Mouse (Mus musculus) brain, adult 2 months (tissue): ENCODE data around the gene Spem2.
"Not testable (repeated sequence)": the region's sequence is repeated elsewhere in the genome, so short reads cannot be mapped to it uniquely, and the experiment has no call there.

Source experiments
- DNase-seq: peaks from one replicate; pipeline ENCODE4 v3.0.0; 2011; ENCODE audit warnings: low read depth, low spot score

Spem2 gene

DNA sequence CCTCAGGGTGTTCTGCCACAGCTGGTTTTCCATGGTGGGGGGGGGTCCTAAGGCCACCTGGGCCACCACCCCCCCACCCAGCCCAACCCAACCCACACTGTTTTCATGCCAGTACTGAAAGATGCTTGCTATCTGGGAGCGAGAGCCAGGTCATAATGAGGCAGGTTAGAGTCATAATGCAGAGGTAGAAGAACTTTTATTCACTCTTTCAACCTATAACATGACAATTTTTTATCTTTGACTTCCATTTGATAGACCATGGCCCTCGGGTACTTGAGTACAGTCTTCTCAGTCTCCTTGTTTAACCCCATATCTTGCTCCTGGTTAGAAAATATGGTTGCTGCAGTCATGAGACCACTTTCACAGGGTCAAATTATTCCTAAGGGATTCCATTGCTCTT lies at the start of gene Spem2:
TSS of gene Spem2 (minus strand) at position 101 of the 400 bp plus-strand sequence.
- DNase-seq: no peak

DNA sequence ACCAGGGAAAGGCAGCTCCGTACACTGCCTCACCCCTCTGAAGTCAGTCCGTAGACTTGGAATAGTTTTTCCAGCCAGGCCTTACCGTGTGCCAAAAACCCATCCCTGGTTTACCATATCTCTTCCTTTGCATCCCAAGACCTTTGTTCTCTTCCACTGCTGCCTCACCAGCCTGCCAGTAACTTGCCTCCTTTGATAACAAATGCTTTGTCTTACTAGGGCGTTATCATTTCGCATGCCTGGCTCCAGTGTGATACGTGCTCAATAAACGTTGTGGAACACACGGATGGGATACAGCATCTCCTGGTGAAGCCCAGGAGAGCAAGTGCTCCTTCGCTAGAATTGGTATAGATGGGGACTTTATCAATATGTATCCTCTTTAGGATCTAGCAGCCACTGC lies 49.1 kb upstream of the Spem2 start:
- DNase-seq: no peak

DNA sequence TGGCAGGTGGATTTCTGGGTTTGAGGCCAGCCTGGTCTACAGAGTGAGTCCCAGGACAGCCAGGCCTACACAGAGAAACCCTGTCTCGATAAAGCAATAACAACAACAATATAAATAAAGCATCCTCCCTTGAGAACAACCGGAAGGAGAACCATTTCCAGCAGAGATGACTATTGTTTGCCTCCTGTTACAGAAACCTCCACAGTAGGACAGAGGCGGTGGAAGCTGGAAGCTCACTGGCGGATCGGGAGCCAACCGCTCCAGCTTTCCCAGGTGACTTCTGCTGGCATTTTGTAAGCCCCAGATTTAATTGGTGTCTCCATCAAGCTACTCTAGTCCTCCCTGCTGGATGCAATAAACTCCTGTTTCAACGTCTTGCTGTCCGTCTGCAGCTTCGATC lies 47.3 kb upstream of the Spem2 start:
- no peak for DNase-seq

DNA sequence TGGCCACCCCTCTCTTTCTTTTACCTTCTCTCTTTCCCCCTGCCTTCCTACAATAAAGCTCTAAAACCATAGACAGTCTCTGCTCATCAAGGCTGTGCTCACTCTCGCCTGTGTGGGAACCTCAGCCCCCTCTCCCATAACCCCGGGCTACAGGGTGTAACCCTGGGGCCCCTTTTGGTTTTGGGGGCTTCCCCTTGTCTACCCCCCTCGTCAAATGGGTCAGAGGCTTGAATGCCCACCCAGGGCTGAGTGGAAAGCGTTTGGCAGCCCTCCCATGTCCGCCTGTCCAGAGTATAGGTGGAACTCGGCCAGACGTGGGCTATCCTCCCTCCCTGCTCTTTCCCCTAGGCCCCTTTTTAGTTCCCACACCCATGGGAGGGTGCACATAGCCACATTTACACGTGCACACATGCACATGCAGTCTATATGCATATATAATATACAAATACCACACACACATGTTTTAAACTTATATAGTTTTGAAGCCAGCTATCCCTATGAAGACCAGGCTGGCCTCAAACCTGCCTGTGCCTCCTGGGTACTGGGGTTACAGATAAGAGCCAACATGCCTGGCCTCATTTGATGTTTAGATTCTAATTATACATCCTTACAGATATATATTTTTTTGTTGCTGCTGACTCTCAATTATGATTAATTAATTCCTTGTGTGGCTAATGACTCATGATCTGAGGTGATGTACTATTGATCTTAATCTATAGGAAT lies 46.0 kb upstream of the Spem2 start:
- DNase-seq: no peak

DNA sequence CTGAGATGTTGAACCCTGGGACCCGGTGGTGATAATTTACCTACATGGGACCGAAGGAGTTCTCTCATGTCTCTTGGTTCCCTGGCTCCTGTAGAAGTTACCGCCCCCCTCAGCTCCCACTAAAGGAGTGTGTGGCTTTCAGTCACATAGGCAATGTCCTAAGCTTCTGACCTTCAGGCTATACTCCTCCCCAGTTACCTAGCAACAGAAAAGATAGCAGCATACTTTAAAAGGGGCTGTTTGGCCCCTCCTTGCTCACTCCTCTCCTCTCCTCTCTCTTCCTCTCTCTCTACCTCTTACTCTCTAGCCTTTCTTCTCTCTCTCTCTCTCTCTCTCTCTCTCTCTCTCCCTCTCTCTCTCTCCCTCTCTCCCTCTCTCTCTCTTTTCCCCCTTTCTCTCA lies 45.5 kb upstream of the Spem2 start:
- DNase-seq: not testable (repeated sequence)

DNA sequence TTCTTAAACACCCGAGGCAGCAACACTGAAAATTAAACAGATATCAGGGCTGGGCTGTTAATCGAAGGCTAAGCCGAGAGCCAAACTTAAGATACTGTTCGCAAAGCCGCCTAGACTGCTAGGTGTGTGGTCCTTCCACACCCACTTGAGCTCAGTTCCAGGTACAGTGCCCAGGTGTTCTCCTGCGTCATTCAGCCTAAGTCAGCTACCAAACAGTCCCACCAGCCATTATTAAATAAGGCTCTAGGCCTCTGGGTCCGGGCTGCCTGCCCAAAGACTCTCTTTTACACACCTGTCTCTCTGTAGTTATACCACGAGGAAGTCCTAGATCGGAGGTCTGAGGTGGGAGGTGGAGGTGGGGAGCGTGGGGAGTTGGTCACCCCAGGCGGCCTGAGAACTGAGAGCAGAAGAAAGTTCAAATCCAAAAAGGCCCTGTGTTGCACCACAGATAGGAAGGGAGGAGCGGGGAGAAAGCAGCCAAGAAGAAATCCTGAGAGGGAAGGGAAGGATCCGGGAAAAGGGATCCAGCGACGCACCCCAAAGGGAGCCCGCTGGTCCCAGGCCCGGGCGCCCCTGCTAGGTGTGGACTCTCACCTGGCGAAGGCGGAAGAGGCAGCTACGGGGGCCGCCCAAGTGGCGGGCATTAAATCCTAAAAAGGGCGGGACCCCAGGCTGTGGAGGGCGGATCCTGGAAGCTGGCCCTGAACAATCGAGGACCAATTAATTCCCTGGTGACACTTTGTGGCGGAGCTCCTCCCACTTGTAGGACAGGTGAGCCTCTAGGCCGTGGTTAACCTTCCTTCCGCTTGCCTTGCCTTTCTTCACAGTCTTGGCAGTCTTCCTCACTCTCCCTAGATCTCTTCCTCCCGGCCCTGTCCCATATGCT lies 40.1 kb upstream of the Spem2 start, which contains the start of gene Tnk1:
TSS of gene Tnk1 (minus strand) at position 618 of the 886 bp plus-strand sequence.
- DNase-seq: no peak

DNA sequence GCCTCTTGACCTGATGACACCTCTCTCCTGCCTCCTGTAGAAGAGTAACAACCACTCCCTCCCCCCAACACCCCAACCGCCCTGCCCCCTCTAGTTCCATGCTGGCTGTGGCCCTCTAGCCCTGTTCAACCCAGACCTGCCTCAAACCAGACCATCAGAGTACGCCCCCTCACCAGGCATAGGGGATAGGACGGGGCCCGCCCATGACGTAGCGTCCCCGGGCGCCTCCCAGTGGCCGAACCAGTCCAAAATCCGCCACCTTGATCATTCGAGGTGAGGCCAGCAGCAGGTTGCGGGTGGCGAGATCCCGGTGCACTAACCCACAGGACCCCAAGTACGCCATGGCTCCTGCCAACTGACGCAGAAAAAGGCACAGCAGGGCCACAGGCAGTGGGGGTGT lies 37.1 kb upstream of the Spem2 start:
- peak; percentile 24 for DNase-seq

DNA sequence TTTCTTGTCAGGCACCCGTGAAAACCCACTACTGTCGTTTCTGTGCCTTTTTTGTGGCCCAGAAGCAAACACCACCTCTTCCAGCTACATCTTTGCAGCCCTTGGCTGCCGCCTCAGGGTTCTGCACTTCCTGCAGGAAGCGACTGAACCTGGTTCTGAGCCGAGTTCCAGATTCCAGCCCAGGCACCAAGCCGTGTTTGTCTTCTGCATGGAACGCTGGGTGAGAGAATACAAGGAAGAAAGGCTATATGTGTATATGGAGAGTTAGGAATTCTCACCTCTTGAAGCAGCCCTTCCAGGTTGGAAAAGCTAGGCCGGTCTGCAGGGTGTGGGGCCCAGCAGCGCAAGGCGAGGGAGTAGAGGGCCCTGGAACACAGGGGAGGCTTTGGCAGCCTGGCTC lies 36.4 kb upstream of the Spem2 start:
- no peak for DNase-seq

DNA sequence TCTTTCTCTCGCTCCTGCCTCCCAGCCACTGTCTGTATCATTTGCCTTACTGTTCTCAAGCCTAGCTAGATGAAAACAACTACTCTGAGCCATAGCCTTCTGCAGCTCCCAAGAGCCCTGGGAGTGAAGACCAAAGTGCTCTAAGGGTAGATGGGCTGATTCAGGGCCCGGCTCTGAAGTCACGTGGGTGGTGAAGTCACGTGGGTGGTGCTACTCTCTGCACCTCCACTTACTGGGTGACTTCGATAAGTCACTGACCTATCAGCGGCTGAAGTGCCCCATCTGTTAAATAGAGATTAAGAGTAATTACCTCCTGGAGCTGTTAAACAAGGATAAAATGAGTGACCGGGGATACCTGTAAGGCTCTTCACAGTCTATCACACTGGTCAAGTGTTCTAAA lies 35.7 kb upstream of the Spem2 start:
- no peak for DNase-seq

DNA sequence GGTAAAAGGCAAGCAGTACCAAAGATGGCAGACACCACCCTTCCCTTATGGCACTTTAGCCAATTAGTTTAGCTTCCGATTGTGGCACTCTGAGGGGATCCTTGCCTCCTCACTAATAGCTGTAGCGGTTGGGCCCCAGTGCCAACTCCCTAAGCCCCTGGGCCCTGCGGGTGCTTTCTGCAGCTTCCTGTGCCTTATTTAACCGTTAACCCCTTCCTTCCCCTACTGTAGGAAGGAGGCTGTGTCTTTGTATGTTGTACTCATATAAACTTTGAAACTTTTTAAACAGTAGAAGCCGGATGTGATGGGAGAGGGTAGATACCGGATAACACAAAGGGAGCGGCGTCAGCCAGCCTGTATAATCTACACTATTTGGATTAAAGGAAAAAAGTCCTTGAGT lies 32.5 kb upstream of the Spem2 start:
- no peak for DNase-seq

DNA sequence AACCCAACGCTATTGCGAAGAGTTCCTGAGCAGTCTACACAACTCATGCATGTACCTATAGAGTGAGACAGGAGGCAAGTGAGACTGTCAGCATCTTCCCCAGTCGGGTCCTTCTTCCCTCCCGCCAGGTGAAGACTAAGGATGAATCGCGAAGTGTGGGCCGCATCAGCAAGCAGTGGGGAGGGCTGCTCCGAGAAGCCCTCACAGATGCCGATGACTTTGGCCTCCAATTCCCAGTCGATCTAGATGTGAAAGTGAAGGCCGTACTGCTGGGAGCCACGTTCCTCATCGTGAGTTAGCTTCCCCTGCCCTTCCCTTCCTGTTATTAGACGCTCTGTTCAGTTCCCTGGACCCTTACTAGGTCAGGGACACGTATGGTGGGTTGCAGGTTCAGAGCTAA lies 31.6 kb upstream of the Spem2 start:
- no peak for DNase-seq

DNA sequence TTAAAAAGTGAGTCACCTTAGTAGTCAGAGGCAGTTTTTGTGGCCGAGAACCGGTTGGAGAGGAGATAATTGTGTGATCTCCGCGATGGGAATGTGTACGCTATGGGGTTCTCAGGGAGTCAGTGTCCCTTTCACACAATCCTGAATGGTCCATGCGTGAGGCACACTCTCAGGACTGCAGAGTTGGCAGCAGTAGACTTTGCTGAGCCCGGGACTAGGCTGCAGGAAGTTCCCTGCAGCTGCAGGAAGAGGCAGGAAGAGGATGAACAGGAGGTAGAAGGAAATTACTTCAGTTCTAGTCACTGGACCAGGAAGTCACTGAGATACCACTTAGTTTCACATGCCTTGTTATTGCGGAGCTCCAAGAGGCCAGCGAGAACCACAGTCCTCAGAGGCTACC lies 30.9 kb upstream of the Spem2 start:
- no peak for DNase-seq

DNA sequence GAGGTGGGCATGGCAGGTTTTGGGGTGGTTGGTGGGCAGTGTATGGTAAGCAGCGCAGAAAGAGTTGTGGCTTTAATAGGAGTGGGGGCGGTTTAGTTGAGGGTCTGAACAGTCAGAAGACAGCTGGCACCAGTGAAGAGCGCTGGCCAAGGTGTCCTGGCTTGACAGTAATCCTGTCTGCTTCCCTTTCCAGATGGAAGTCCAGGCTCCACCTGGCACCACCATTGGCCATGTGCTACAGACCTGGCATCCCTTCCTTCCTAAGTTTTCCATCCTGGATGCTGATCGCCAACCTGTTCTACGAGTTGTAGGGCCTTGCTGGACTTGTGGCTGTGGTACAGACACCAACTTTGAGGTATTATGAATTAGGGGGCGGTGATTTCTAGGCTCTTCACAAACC lies 29.8 kb upstream of the Spem2 start:
- peak; percentile 89 for DNase-seq

DNA sequence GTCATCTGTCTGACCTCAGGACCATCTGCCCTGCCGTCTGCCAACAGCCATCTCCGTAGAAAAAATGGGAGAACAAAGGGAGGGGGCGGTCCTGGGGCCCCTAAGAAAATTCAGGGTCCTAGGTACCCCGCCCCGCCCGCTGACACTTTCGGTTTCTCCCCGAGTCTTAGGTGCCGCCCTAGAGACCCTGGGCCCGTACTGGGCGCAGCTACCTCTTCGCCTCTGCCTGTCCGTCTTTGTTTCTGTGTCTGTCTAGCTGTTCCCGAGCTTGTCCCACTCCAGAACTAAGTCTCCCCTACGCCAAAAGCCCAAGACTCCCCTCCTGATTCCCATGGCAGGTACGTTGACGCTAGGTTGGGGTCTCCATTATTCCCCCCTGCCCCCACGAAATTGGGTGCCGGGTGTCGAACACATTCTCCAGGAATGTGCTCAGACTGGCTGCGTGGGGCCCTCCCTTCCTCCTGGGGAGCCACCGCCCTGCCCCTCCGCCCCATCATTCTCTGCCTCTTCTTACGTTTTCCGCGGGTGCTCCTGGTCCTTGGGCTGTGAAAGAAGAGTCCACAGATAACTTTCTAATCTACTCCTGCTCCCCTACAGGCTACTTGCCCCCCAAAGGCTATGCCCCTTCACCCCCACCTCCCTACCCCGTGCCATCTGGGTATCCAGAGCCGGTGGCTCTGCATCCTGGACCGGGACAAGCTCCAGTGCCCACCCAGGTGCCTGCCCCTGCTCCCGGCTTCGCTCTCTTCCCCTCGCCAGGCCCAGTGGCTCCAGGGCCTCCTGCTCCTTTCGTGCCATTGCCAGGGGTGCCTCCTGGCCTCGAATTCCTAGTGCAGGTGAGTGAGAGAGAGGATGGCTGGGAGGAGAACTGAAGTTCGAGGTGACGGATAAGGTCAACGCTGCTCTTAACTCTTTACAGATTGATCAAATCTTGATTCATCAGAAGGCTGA lies 28.7 kb upstream of the Spem2 start:
- DNase-seq: no peak

DNA sequence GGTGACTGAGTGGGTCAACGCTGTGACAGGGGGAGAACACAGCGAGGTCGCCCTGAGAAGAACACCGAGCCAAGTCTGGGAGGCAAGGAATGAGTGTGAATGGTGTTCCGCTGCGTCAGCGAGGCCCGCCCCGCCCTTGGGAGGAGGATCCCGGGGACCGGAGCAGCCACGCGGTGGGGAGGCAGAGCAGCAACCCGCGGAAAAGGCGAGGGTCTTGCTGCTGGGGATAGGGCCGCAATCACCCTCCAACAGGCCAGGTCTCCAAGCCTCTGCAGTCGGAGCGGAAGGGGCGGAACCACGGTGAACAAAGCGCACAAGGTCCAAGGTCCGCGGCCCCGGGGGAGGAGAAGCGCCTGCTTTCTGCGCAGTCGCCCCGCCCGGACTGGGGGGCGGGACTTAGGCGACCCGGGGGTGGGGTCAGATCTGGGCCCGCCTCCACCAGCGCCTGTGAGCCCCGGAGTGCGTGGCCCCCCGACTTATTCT lies 28.0 kb upstream of the Spem2 start, which contains the start of gene Plscr3:
TSS of gene Plscr3 (plus strand) at position 179 of the 483 bp plus-strand sequence.
- peak; percentile 92 for DNase-seq

DNA sequence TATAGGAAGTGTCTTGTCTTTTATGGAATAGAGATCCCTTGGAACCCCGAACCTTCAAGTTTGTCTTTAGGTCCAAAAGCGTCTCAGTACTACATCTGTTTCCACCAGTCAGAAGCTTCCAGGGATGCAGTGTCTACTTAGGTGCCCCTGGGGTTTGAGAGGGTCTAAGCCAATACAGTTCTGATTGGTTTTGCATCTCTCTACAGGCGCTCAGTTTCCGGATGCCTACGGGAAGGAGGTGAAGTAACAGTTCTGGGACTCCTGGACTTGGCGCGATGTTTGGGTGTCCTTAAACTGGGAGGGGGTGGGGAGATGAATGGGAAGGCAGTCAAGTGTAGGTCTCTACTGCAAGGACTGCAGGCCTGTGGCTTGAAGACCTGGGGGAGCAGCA lies 20.4 kb upstream of the Spem2 start:
- DNase-seq: no peak

DNA sequence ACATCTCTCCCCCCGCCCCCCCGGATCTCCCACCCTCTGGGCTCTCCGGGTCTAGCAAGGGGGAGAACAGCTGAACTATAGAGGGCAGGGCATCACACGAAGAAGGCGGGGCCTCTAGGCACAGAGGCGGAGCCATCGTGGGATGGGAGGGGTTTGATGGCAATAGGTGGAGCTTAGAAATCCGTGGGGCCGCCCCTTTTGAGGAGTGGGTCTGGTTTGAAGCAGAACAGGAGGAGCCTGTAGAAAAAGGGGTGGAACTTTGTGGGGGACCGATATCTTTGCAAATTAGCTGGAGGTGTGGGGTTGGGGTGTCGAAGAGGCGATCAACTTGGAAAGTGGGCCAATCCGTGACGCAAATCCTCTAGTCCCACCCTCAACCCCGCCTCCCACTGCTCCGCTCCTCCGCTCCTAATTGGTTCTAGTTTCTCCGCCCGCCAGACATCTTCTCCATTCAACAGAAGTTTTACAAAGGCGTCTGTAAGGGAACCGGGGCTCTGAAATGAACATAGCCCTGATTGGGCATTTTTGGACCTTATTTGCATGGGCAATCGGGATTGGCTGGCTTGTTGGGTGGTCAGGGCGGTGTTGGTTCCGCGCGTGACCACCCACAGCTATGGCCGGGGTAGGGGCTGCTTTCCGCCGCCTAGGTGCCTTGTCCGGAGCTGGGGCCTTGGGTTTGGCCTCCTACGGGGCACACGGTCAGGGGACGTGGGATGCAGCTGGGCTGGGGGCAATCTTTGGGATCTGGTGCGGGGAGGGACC lies 19.9 kb upstream of the Spem2 start, which contains the start of gene Tmem256:
TSS of gene Tmem256 (plus strand) at position 563 of the 762 bp plus-strand sequence.
- peak; percentile 99 for DNase-seq

DNA sequence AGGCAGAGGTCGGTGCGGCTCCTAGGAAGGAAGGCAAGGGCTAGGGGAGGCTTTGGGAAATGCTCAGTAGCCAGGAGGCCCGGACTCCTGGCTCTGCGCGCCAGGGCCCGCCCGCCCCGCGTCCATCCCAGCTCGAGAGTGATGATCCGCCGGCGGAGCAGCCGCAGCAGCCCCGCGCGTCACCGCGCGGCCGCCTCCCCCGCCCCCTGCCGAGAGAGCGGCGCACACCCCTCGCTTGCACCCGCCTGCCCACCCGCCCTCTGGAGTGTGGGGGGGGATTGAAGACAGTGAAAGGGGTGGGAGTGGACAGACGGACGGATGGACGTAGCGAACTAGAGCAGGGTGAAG lies 19.3 kb upstream of the Spem2 start, which contains the start of gene Nlgn2:
TSS of gene Nlgn2 (minus strand) at position 181 of the 348 bp plus-strand sequence.
- no peak for DNase-seq

DNA sequence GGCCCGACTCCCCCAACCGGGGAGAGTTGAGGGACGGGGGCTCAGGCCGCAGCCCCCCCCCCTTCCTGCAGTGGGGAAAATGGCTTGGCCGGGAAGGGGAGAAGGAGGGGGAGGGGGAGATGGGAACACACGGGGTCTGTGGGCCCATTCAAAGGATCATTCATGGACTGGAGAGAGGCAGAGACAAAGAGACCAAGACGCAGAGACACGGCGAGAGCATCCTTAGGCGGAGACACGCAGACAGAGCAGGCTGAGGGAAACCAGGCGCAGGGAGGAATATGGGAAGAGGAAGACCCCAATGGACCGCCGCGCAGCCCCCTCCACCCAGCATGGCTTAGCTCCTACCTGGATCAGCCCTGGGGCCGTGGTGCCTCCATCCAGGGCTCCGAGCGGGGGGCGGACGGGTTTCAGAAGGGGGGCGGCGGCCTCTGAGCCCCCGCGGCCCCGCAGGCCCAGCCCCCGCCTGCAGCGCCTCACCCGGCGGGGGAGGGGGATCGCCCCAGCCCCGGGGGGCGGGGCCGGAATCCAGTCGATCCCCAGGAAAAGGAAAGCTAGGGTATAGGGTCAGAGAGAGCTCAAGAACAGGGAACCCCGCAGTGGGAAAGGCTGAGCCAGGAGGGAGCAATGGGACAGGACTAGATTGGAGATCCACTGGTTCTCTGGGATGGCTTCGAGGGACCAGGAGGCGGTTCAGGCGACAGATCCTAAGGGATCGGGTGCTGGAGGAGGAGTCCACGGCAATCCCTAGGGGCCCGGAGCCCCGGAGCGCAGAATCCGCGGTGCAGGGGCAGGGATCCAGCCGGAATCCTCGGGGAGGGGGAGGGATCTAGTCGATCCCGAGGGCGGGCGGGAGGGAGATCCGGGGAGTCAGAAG lies 18.7 kb upstream of the Spem2 start:
- DNase-seq: peak; percentile 51

DNA sequence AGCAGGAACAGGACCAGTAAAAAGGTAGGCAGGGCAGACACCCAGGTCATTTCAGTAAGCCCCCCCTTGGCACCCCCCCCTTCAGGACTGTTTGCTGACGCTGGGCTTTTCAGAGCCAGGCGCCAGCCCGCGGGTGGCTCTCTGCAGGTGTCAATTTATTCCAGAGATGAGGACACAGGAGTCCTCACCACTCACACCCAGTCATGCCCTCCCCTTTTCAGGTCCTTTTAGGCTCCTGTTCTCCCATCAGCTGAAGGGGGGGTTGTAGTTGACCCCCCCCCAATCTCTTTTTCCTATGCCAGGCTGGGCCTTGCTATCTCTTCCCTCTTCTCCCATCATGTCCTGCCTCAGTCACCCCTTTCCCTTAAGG lies 17.7 kb upstream of the Spem2 start:
- DNase-seq: no peak
